Comparison of ENCODE assay signal across 25 mouse cellular contexts in the genomic region with DNA sequence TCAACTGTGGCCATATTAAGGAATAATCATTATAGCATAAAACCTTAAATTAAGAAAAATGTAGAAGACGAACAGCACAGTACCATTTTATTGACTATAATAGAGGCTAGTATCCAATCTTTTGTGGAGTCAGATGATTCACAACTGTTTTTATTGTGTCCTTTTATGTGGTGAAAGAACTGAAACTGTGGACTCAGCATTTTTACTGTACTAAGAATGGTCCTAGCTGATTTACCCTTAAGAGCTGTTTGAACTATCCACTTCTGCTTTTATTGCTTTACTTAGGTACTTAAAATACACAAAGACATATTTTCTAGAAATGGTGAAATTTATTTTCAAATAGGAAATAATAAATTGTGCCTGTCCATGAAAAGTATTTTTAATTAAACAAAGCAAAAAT.
"Had no signal": no experiment of that assay in that cellular context is flagged by ENCODE, and none has a peak within 500 bp of the region (broad histone marks: within the 10 kb centered on the region; RNA-seq: fewer than 3 reads in every experiment).

No protein-coding gene starts in this region.

- H3K4me2 ChIP-seq: embryonic facial prominence, embryonic 12.5 days; embryonic facial prominence, embryonic 13.5 days; embryonic facial prominence, embryonic 15.5 days; forebrain, embryonic 12.5 days; forebrain, embryonic 13.5 days; forebrain, embryonic 15.5 days had no signal

- H3K27me3 ChIP-seq: embryonic facial prominence, embryonic 12.5 days; embryonic facial prominence, embryonic 13.5 days; embryonic facial prominence, embryonic 15.5 days; forebrain, embryonic 12.5 days; forebrain, embryonic 13.5 days; forebrain, embryonic 15.5 days had no signal

- DNase-seq: cerebellum, adult 9-11 months; cerebellum, postnatal 10 days; cerebellum, postnatal 14 days; cerebellum, postnatal 25 days; cerebellum, postnatal 36 days; embryo, embryonic 11 days; forebrain, postnatal 0 days; gastrocnemius, adult 2 months; gastrocnemius, postnatal 10 days; gastrocnemius, postnatal 14 days; gastrocnemius, postnatal 25 days; gastrocnemius, postnatal 36 days; heart, adult 11 months; heart, adult 18-20 months; heart, adult 2 months had no signal

- H3K9me3 ChIP-seq: embryonic facial prominence, embryonic 10.5 days; embryonic facial prominence, embryonic 12.5 days; embryonic facial prominence, embryonic 13.5 days; embryonic facial prominence, embryonic 15.5 days; forebrain, embryonic 10.5 days; forebrain, embryonic 12.5 days; forebrain, embryonic 13.5 days; forebrain, embryonic 15.5 days; heart, embryonic 10.5 days had no signal

- H3K4me1 ChIP-seq: embryonic facial prominence, embryonic 10.5 days; embryonic facial prominence, embryonic 12.5 days; embryonic facial prominence, embryonic 13.5 days; embryonic facial prominence, embryonic 15.5 days; forebrain, embryonic 10.5 days; forebrain, embryonic 12.5 days; forebrain, embryonic 13.5 days; forebrain, embryonic 15.5 days; heart, embryonic 10.5 days had no signal

- H3K9ac ChIP-seq: embryonic facial prominence, embryonic 12.5 days; embryonic facial prominence, embryonic 13.5 days; embryonic facial prominence, embryonic 15.5 days; forebrain, embryonic 12.5 days; forebrain, embryonic 13.5 days; forebrain, embryonic 15.5 days; forebrain, postnatal 0 days had no signal

- H3K4me3 ChIP-seq: embryonic facial prominence, embryonic 10.5 days; embryonic facial prominence, embryonic 12.5 days; embryonic facial prominence, embryonic 13.5 days; embryonic facial prominence, embryonic 15.5 days; erythroblast, embryonic 14.5 days; forebrain, embryonic 10.5 days; forebrain, embryonic 12.5 days; forebrain, embryonic 13.5 days; forebrain, embryonic 15.5 days; gastrocnemius, adult 2 months; heart, adult 2 months; heart, embryonic 10.5 days had no signal

- H3K27ac ChIP-seq: embryonic facial prominence, embryonic 10.5 days; embryonic facial prominence, embryonic 12.5 days; embryonic facial prominence, embryonic 13.5 days; embryonic facial prominence, embryonic 15.5 days; forebrain, embryonic 10.5 days; forebrain, embryonic 12.5 days; forebrain, embryonic 13.5 days; forebrain, embryonic 15.5 days; gastrocnemius, adult 2 months; heart, adult 2 months; heart, embryonic 10.5 days had no signal

- H3K36me3 ChIP-seq: embryonic facial prominence, embryonic 10.5 days; embryonic facial prominence, embryonic 12.5 days; embryonic facial prominence, embryonic 13.5 days; embryonic facial prominence, embryonic 15.5 days; forebrain, embryonic 10.5 days; forebrain, embryonic 12.5 days; forebrain, embryonic 15.5 days; heart, embryonic 10.5 days had no signal
